Mouse (Mus musculus): ENCODE results near the gene Gc.

- no peak for TF ChIP-seq TAL1 (IDR thresholded peaks at IDR 0.05; ENCODE audit: low read length)
- TF ChIP-seq GATA1 (IDR thresholded peaks at IDR 0.05; ENCODE audit: low read length): no peak
Observed at GRCm38 (mm10) chr5:89370140-89370539, 87.6 kb downstream of the Gc start.
